Mouse (Mus musculus) hindbrain, embryonic 15.5 days (tissue): Measurements from ENCODE around the gene Prm1. TPM values are rescaled to one million over a fixed set of nuclear protein-coding genes. Genes with fewer than 3 reads are reported as not detected.

Experiments used
- ATAC-seq: fragments of 200-750 bp; cut with Nextera tagmentation; 2 replicates; pipeline ENCODE4 v1.8.0; 2017; ENCODE audit warnings: low read depth, moderate number of reproducible peaks, moderate TSS enrichment; ENCODE audit not compliant: low FRiP score
- H3K27ac ChIP-seq: fragments of 300-500 bp; sonication (generic); replicated peaks from 2 replicates; pipeline ENCODE4 v1.5.1; 2015; ENCODE audit warnings: mild to moderate bottlenecking, inconsistent platforms
- H3K27me3 ChIP-seq: fragments of 300-500 bp; sonication (generic); 2 replicates; pipeline ENCODE4 v1.6.1; 2015; ENCODE audit warnings: control low read depth, inconsistent platforms
- H3K36me3 ChIP-seq: fragments of 300-500 bp; sonication (generic); 2 replicates; pipeline ENCODE4 v1.6.1; 2015; ENCODE audit warnings: control low read depth, inconsistent platforms
- H3K4me1 ChIP-seq: fragments of 300-500 bp; sonication (generic); replicated peaks from 2 replicates; pipeline ENCODE4 v1.6.1; 2015; ENCODE audit warnings: control low read depth, inconsistent platforms
- H3K4me2 ChIP-seq: fragments of 300-500 bp; sonication (generic); 2 replicates; pipeline ENCODE4 v1.6.1; 2015; ENCODE audit warnings: moderate library complexity, mild to moderate bottlenecking, inconsistent platforms
- H3K4me3 ChIP-seq: fragments of 300-500 bp; sonication (generic); 2 replicates; pipeline ENCODE4 v1.5.1; 2015; ENCODE audit warnings: mild to moderate bottlenecking, inconsistent platforms
- H3K9ac ChIP-seq: fragments of 300-500 bp; sonication (generic); 2 replicates; pipeline ENCODE4 v1.6.1; 2015; ENCODE audit warnings: inconsistent platforms
- H3K9me3 ChIP-seq: fragments of 300-500 bp; sonication (generic); 2 replicates; pipeline ENCODE4 v1.6.1; 2016; ENCODE audit warnings: control low read depth, inconsistent platforms
- WGBS: fragments of 180-500 bp; shearing (Covaris S2); methylation state at CpG from one replicate; pipeline ENCODE4 v1.1.7; 2015; 5-methylcytosine and 5-hydroxymethylcytosine counted together
- polyA plus RNA-seq: library from polyadenylated mRNA; unstranded; fragments of >200 nt; fragmentation: Nextera tagmentation; extraction: Ambion mirVana; gene quantifications from 2 replicates; pipeline ENCODE4 v1.2.1, GENCODE M21; 2015

The Prm1 gene
- polyA plus RNA-seq, 1 experiment from 2014 or later = 0.36 TPM

GRCm38 (mm10) chr16:10776322-10776721 lies 29.3 kb downstream of the Prm1 start:
- no peak for ATAC-seq
- Histone ChIP-seq H3K36me3 (no peaks in the 10 kb centered on the region), H3K9me3 (no peaks in the 10 kb centered on the region), H3K9ac (no peak overlapping the region), H3K27me3 (no peaks in the 10 kb centered on the region), H3K4me1 (no peaks in the 10 kb centered on the region), H3K27ac (no peak overlapping the region), H3K4me2 (no peak overlapping the region), H3K4me3 (no peak overlapping the region)
- WGBS = 75% methylated on average over 7 of the region's 7 CpGs

- H3K9ac ChIP-seq = no peak overlapping the region
- H3K36me3 ChIP-seq = no peaks in the 10 kb centered on the region
- 66% methylated on average over 4 of the region's 4 CpGs for WGBS
- H3K27me3 ChIP-seq = no peaks in the 10 kb centered on the region
- no peaks in the 10 kb centered on the region for H3K9me3 ChIP-seq
- H3K27ac ChIP-seq = no peak overlapping the region
- no peak overlapping the region for H3K4me2 ChIP-seq
- H3K4me1 ChIP-seq = no peaks in the 10 kb centered on the region
- ATAC-seq = no peak
- H3K4me3 ChIP-seq = no peak overlapping the region
Observed at GRCm38 (mm10) chr16:10774726-10775125, 30.9 kb downstream of the Prm1 start.

- no peak overlapping the region for H3K9ac ChIP-seq
- WGBS = 83% methylated on average over 8 of the region's 8 CpGs
Observed at GRCm38 (mm10) chr16:10773543-10773942, 32.1 kb downstream of the Prm1 start.

GRCm38 (mm10) chr16:10771769-10772510 lies 33.7 kb downstream of the Prm1 start:
- ATAC-seq = no peak
- WGBS = 56% methylated on average over 19 of the region's 19 CpGs
- no peak overlapping the region for H3K9ac ChIP-seq
- no peak overlapping the region for H3K4me2 ChIP-seq
- no peaks in the 10 kb centered on the region for H3K9me3 ChIP-seq
- H3K36me3 ChIP-seq = no peaks in the 10 kb centered on the region
- no peak overlapping the region for H3K27ac ChIP-seq
- H3K4me1 ChIP-seq = no peaks in the 10 kb centered on the region
- no peak overlapping the region for H3K4me3 ChIP-seq
- no peaks in the 10 kb centered on the region for H3K27me3 ChIP-seq

More at GRCm38 (mm10) chr16:10773543-10773942, 32.1 kb downstream of the Prm1 start:
- ATAC-seq = no peak
- Histone ChIP-seq H3K4me1 (no peaks in the 10 kb centered on the region), H3K36me3 (no peaks in the 10 kb centered on the region), H3K4me2 (no peak overlapping the region), H3K27me3 (no peaks in the 10 kb centered on the region), H3K27ac (no peak overlapping the region), H3K9me3 (no peaks in the 10 kb centered on the region), H3K4me3 (no peak overlapping the region)

- no peaks in the 10 kb centered on the region for H3K36me3 ChIP-seq
- no peak overlapping the region for H3K4me3 ChIP-seq
- no peaks in the 10 kb centered on the region for H3K9me3 ChIP-seq
- ATAC-seq = peak; percentile 51; the same call in 1 of the 2 replicates
- H3K27ac ChIP-seq = no peak overlapping the region
- no peaks in the 10 kb centered on the region for H3K27me3 ChIP-seq
- H3K4me1 ChIP-seq = no peaks in the 10 kb centered on the region
- WGBS = 58% methylated on average over 4 of the region's 4 CpGs
- H3K4me2 ChIP-seq = no peak overlapping the region
- no peak overlapping the region for H3K9ac ChIP-seq
Observed at GRCm38 (mm10) chr16:10770531-10771325, 34.9 kb downstream of the Prm1 start.

DNA sequence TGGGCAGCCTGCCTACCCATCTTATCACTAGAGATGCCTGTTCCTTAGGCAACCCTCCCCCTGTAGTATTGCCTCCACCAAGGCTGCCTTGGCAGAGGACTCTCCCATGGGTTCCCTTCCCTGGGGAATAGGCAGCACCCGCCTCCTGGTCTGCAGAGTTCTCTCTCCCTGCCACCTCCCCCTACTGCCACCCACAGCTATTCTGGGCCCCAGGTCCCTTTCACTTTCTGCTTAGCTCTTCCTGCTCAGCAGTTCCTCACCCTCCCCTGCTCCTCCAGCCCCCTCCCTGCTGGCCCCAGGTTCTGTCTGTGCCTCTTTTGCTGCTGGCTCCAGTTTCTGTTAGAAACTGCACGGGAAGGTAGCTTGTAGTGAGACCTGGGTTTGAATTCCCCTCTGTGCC lies 36.0 kb downstream of the Prm1 start:
- H3K9me3 ChIP-seq = no peaks in the 10 kb centered on the region
- H3K9ac ChIP-seq = no peak overlapping the region
- H3K4me1 ChIP-seq = no peaks in the 10 kb centered on the region
- 55% methylated on average over 2 of the region's 2 CpGs for WGBS
- H3K27ac ChIP-seq = no peak overlapping the region
- ATAC-seq = no peak
- H3K36me3 ChIP-seq = no peaks in the 10 kb centered on the region
- no peak overlapping the region for H3K4me2 ChIP-seq
- H3K4me3 ChIP-seq = no peak overlapping the region
- H3K27me3 ChIP-seq = no peaks in the 10 kb centered on the region

- Histone ChIP-seq H3K4me1 (no peaks in the 10 kb centered on the region), H3K9me3 (no peaks in the 10 kb centered on the region), H3K27me3 (no peaks in the 10 kb centered on the region), H3K36me3 (no peaks in the 10 kb centered on the region), H3K4me3 (no peak overlapping the region), H3K27ac (no peak overlapping the region), H3K4me2 (no peak overlapping the region), H3K9ac (no peak overlapping the region)
- WGBS = 59% methylated on average over 9 of the region's 9 CpGs
- ATAC-seq = no peak
Observed at GRCm38 (mm10) chr16:10768821-10769220, 36.8 kb downstream of the Prm1 start.

DNA sequence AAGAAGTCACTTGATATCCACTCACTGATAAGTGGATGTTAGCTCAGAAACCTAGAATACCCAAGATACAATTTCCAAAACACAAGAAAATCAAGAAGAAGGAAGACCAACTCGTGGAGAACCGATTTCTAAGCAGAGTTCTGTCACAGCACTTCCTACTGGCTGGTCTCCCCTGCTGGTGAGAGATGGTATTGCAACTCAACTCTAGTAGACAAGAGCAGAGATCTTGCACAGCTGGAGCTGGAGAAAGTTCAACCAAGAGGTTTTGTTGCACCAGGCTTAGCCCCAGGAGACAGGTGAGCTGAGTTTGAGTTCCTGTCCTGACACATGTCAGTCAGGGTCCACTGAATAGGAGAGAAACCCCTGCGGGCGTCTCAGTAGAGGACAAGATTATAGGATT lies 38.5 kb downstream of the Prm1 start:
- Histone ChIP-seq H3K4me2 (no peak overlapping the region), H3K9ac (no peak overlapping the region), H3K4me3 (no peak overlapping the region), H3K27me3 (no peaks in the 10 kb centered on the region), H3K36me3 (no peaks in the 10 kb centered on the region), H3K9me3 (no peaks in the 10 kb centered on the region), H3K27ac (no peak overlapping the region), H3K4me1 (no peaks in the 10 kb centered on the region)
- WGBS = 44% methylated on average over 4 of the region's 4 CpGs
- no peak for ATAC-seq

DNA sequence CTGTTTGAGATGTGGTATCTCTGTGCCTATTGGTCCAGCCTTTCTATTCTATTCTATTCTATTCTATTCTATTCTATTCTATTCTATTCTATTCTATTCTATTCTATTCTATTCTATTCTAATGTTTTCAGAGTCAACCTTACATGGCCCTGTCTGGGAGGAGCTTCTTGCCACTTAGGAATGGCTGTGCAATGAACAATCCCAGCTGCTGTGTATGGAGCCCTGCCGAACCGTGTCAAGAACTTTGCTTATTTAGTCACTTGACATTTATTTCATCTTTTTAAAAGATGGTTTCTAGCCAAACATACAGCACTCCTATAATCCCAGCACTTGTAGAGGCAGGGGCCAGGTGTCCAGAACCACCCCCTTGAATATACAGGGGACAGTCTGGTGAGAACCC lies 41.3 kb downstream of the Prm1 start:
- Histone ChIP-seq H3K4me2 (no peak overlapping the region), H3K9ac (no peak overlapping the region), H3K4me3 (no peak overlapping the region), H3K27ac (no peak overlapping the region), H3K9me3 (no peaks in the 10 kb centered on the region), H3K27me3 (no peaks in the 10 kb centered on the region), H3K4me1 (no peaks in the 10 kb centered on the region), H3K36me3 (no peaks in the 10 kb centered on the region)
- ATAC-seq = no peak
- WGBS = 67% methylated on average over 2 of the region's 2 CpGs

DNA sequence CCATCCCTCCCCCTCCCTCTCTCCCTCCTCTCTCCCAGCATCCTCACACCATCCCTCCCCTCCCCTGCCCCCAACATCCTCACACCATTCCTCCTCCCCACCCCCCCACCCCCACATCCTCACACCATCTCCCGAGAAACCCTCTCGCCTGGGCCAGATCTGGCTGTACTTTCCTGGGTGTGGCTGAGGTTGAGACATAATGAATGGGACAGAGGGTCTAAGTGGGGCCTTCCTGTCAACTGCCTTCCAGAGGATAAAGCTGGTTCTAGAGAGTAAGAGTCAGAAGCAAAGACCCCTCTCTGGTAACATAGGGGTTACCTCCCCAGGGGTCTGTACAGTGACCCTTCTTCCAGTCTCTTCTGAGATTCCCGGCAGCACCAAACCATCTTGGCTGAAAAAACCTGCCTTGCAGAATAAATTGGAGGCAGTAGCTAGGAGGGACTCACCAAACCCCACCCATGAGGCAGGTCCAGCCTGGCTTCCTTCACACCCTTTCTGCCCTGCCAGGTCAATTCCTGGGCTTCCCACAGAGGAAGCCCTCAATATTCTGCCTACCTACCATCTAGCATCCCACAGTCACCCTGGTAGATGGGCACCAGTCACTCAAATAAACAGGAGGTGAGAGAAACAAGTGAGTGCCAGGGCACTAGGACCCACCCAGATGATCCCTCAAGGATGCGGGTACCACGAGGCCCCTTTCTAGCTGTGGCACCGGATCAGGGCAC lies 41.9 kb downstream of the Prm1 start:
- H3K27me3 ChIP-seq = no peaks in the 10 kb centered on the region
- no peaks in the 10 kb centered on the region for H3K4me1 ChIP-seq
- 60% methylated on average over 6 of the region's 6 CpGs for whole genome bisulfite sequencing
- no peak for ATAC-seq
- H3K36me3 ChIP-seq = no peaks in the 10 kb centered on the region
- H3K4me3 ChIP-seq = no peak overlapping the region
- H3K9ac ChIP-seq = no peak overlapping the region
- no peaks in the 10 kb centered on the region for H3K9me3 ChIP-seq
- H3K4me2 ChIP-seq = no peak overlapping the region
- no peak overlapping the region for H3K27ac ChIP-seq

DNA sequence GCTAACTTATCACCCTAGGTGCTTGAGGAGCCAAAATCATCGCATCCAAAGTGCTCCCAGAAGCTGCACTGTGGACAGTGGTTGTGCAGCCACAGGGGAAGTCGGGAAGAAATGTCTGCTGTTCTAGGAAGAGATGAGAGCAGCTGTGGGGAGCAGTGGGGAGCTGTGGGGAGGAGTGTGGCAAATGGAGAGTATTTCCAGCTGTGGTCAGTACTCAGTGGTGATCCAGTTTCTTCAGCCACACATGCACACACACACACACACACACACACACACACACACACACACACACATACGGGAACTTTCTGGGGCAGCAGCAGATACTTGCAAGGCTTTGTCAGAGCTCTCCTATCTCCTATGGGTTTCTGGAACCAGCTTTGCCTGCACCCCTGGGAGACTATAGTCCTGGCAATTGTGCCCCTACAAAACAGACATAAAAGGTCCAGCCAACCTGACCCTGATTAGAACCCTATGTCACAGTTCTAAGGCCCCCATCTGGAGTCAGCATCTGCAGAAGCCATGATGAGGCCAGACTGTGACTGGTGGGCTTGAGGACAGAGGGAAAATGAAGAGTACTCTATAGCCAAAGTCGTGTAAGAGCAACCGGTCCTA lies 43.0 kb downstream of the Prm1 start:
- ATAC-seq = no peak
- Histone ChIP-seq H3K9me3 (no peaks in the 10 kb centered on the region), H3K4me2 (no peak overlapping the region), H3K4me1 (no peaks in the 10 kb centered on the region), H3K4me3 (no peak overlapping the region), H3K36me3 (no peaks in the 10 kb centered on the region), H3K9ac (no peak overlapping the region), H3K27ac (no peak overlapping the region), H3K27me3 (no peaks in the 10 kb centered on the region)
- WGBS = 72% methylated on average over 5 of the region's 5 CpGs

GRCm38 (mm10) chr16:10761182-10761581 lies 44.5 kb downstream of the Prm1 start:
- WGBS = 74% methylated on average over 8 of the region's 8 CpGs

More at GRCm38 (mm10) chr16:10761182-10761581, 44.5 kb downstream of the Prm1 start:
- Histone ChIP-seq H3K27me3 (no peaks in the 10 kb centered on the region), H3K4me2 (no peak overlapping the region), H3K36me3 (no peaks in the 10 kb centered on the region), H3K9me3 (no peaks in the 10 kb centered on the region), H3K27ac (no peak overlapping the region), H3K4me3 (no peak overlapping the region), H3K9ac (no peak overlapping the region), H3K4me1 (no peaks in the 10 kb centered on the region)
- no peak for ATAC-seq
